25 mouse cellular contexts compared by ENCODE assay signal in genomic region chr6:134660714-134661406, GRCm38 (mm10). TPM values are rescaled to one million over a fixed set of nuclear protein-coding genes. Genes with fewer than 3 reads are reported as not detected.
DNase-seq lines count a peak whose midpoint lies in the region; ATAC-seq and TF ChIP-seq lines count a peak whose summit lies in the region.
"Had no signal": no experiment of that assay in that cellular context is flagged by ENCODE, and none has a peak within 500 bp of the region (broad histone marks: within the 10 kb centered on the region; RNA-seq: fewer than 3 reads in every experiment).

No protein-coding gene starts in this region.

- DNase-seq in liver, adult 2 months (ENCODE audit: extremely low read depth, low read depth, low spot score), result peak; percentile 77
- no peak for DNase-seq in liver, embryonic 11.5 days (ENCODE audit: low spot score)
- DNase-seq in yolk sac, embryonic 10.5 days (ENCODE audit: low spot score), result peak; percentile 50
- DNase-seq in layer of hippocampus, adult 2 months (ENCODE audit: low spot score in 2 of 2), result no peak
- DNase-seq in heart, postnatal 4 days, result no peak
- DNase-seq: adrenal gland, adult 2 months; cerebellum, adult 11 months; cerebellum, postnatal 10 days; gastrocnemius, postnatal 36 days; kidney, adult 8-10 months; kidney, postnatal 36 days; layer of hippocampus, postnatal 36 days; lung, postnatal 10 days; right cerebral cortex, postnatal 14 days; thymus, postnatal 25 days had no signal

- no peaks in the 10 kb centered on the region for H3K9me3 ChIP-seq in liver, embryonic 11.5 days (ENCODE audit: control insufficient read depth, low read length)
- no peaks in the 10 kb centered on the region for H3K9me3 ChIP-seq in intestine, embryonic 16.5 days (ENCODE audit: control insufficient read depth, low read length)
- H3K9me3 ChIP-seq: embryonic facial prominence, embryonic 13.5 days; hindbrain, embryonic 15.5 days; limb, embryonic 15.5 days; megakaryocyte, embryonic 14.5 days had no signal

- 35% methylated on average over 8 of the region's 8 CpGs for WGBS in liver, adult 2 months
- WGBS in liver, embryonic 11.5 days, result 51% methylated on average over 8 of the region's 8 CpGs
- 57% methylated on average over 8 of the region's 8 CpGs for WGBS in intestine, embryonic 16.5 days

- H3K4me2 ChIP-seq in liver, embryonic 11.5 days, result no peak overlapping the region
- no peak overlapping the region for H3K4me2 ChIP-seq in intestine, embryonic 16.5 days (ENCODE audit: low read depth, low read length)
- H3K4me2 ChIP-seq: embryonic facial prominence, embryonic 13.5 days; hindbrain, embryonic 15.5 days; limb, embryonic 15.5 days had no signal

- H3K36me3 ChIP-seq in liver, adult 2 months (ENCODE audit: control insufficient read depth, insufficient read depth, low read length), result no peaks in the 10 kb centered on the region
- no peaks in the 10 kb centered on the region for H3K36me3 ChIP-seq in liver, embryonic 11.5 days (ENCODE audit: control insufficient read depth, insufficient read depth, low read length)
- H3K36me3 ChIP-seq in intestine, embryonic 16.5 days (ENCODE audit: control insufficient read depth, insufficient read depth, low read length), result no peaks in the 10 kb centered on the region
- H3K36me3 ChIP-seq: embryonic facial prominence, embryonic 13.5 days; hindbrain, embryonic 15.5 days; limb, embryonic 15.5 days had no signal

- H3K4me3 ChIP-seq in liver, adult 2 months (ENCODE audit: insufficient read depth, low read depth, low read length), result no peak overlapping the region
- H3K4me3 ChIP-seq in liver, embryonic 11.5 days (ENCODE audit: low read depth, low read length), result no peak overlapping the region
- H3K4me3 ChIP-seq in intestine, embryonic 16.5 days (ENCODE audit: low read length), result no peak overlapping the region
- no peak overlapping the region for H3K4me3 ChIP-seq in layer of hippocampus, adult 2 months
- H3K4me3 ChIP-seq: embryonic facial prominence, embryonic 13.5 days; hindbrain, embryonic 15.5 days; limb, embryonic 15.5 days; megakaryocyte, embryonic 14.5 days had no signal

- peaks cover 11% of the 10 kb centered on the region for H3K4me1 ChIP-seq in liver, adult 2 months (ENCODE audit: control insufficient read depth, insufficient read depth, low read length)
- H3K4me1 ChIP-seq in liver, embryonic 11.5 days (replicated peaks; ENCODE audit: control insufficient read depth, insufficient read depth, low read length), result peaks cover 14% of the 10 kb centered on the region
- 0 out of 2 replicates have a peak, but pooled peaks cover 10% of the 10 kb centered on the region for H3K4me1 ChIP-seq in intestine, embryonic 16.5 days (ENCODE audit: control insufficient read depth, insufficient read depth, low read length)
- H3K4me1 ChIP-seq: hindbrain, embryonic 15.5 days had no signal

- peak overlapping the region; percentile 56; the same call in 1 of the 2 replicates for H3K27ac ChIP-seq in liver, adult 2 months (replicated peaks; ENCODE audit: insufficient read depth, low read depth, low read length)
- no peak overlapping the region for H3K27ac ChIP-seq in liver, embryonic 11.5 days (ENCODE audit: low read depth, low read length)
- peak overlapping the region; percentile 67 for H3K27ac ChIP-seq in intestine, embryonic 16.5 days (ENCODE audit: low read length)
- H3K27ac ChIP-seq in layer of hippocampus, adult 2 months, result no peak overlapping the region
- H3K27ac ChIP-seq: embryonic facial prominence, embryonic 13.5 days; hindbrain, embryonic 15.5 days; limb, embryonic 15.5 days had no signal

- no peaks in the 10 kb centered on the region; the same call in 1 of the 2 replicates for H3K79me2 ChIP-seq in liver, adult 2 months (ENCODE audit: control insufficient read depth, insufficient read depth, low read length)

- no peaks in the 10 kb centered on the region for H3K27me3 ChIP-seq in liver, adult 2 months (ENCODE audit: control insufficient read depth, insufficient read depth, low read length)
- no peaks in the 10 kb centered on the region for H3K27me3 ChIP-seq in liver, embryonic 11.5 days (replicated peaks; ENCODE audit: control insufficient read depth, insufficient read depth, low read length)
- no peaks in the 10 kb centered on the region for H3K27me3 ChIP-seq in intestine, embryonic 16.5 days (replicated peaks; ENCODE audit: control insufficient read depth, insufficient read depth, low read length)
- H3K27me3 ChIP-seq: embryonic facial prominence, embryonic 13.5 days; hindbrain, embryonic 15.5 days; limb, embryonic 15.5 days; megakaryocyte, embryonic 14.5 days had no signal

- H3K9ac ChIP-seq in liver, adult 2 months (ENCODE audit: low read depth, low read length), result no peak overlapping the region
- no peak overlapping the region for H3K9ac ChIP-seq in liver, embryonic 11.5 days (ENCODE audit: low read depth, low read length)
- no peak overlapping the region for H3K9ac ChIP-seq in intestine, embryonic 16.5 days (ENCODE audit: low read depth, low read length)
- H3K9ac ChIP-seq: embryonic facial prominence, embryonic 13.5 days; hindbrain, embryonic 15.5 days; limb, embryonic 15.5 days had no signal

- no peak for TF ChIP-seq CTCF in liver, adult 2 months (IDR thresholded peaks at IDR 0.05; ENCODE audit: low read depth, low read length)
- TF ChIP-seq CTCF in layer of hippocampus, adult 2 months (conservative IDR thresholded peaks at IDR 0.05), result no peak

- no peak for TF ChIP-seq POLR2A in liver, adult 2 months (IDR thresholded peaks at IDR 0.05; ENCODE audit: extremely low read depth, insufficient read depth, low read length)

- no peak for ATAC-seq in liver, embryonic 11.5 days (replicated peaks; ENCODE audit: low FRiP score)
- ATAC-seq in intestine, embryonic 16.5 days, result peak; percentile 81
- ATAC-seq in megakaryocyte progenitor cell, adult 5-6 weeks (replicated peaks; ENCODE audit: poor library complexity), result peak; percentile 76
- ATAC-seq: forebrain, embryonic 16.5 days; midbrain, embryonic 16.5 days had no signal

RNA-seq across cellular contexts. Expression of gene Borcs5, which starts 21.6 kb away (rescaled TPM):
- total RNA-seq in liver, adult 2 months (2014; rRNA removed), result 5.7 and 6.6 TPM in 2 replicates
- polyA plus RNA-seq in liver, adult 2 months (2012; rRNA removed), result 11.5 and 12.4 TPM in 2 replicates
- polyA plus RNA-seq in liver, embryonic 11.5 days (2014; fragmentation: Nextera tagmentation; extraction: Ambion mirVana), result 18.0 and 19.0 TPM in 2 replicates
- polyA plus RNA-seq in intestine, embryonic 16.5 days (2015; fragmentation: Nextera tagmentation; extraction: Ambion mirVana), result 16.3 and 17.6 TPM in 2 replicates
- total RNA-seq in megakaryocyte progenitor cell, adult 5-6 weeks (2015), result 11.5 and 12.8 TPM in 2 replicates
- 8.3 and 8.7 TPM in 2 replicates for total RNA-seq in megakaryocyte progenitor cell, adult 5-6 weeks (2017)
- total RNA-seq in layer of hippocampus, adult 2 months (2021), result 10 to 100 TPM; 36.3 to 40.7 TPM
- 10 to 100 TPM; 10.8 to 11.0 TPM for total RNA-seq in heart, postnatal 4 days (2021)

RNA-seq across cellular contexts. Expression of gene Mansc1, which starts 28.6 kb away (rescaled TPM):
- 1.0 TPM in 2 replicates for total RNA-seq in liver, adult 2 months (2014; rRNA removed)
- polyA plus RNA-seq in liver, adult 2 months (2012; rRNA removed), result 0.70 and 0.83 TPM in 2 replicates
- 1.0 and 1.9 TPM in 2 replicates for polyA plus RNA-seq in liver, embryonic 11.5 days (2014; fragmentation: Nextera tagmentation; extraction: Ambion mirVana)
- 6.2 and 7.6 TPM in 2 replicates for polyA plus RNA-seq in intestine, embryonic 16.5 days (2015; fragmentation: Nextera tagmentation; extraction: Ambion mirVana)
- 7.3 and 8.1 TPM in 2 replicates for total RNA-seq in megakaryocyte progenitor cell, adult 5-6 weeks (2015)
- 2.7 and 3.3 TPM in 2 replicates for total RNA-seq in megakaryocyte progenitor cell, adult 5-6 weeks (2017)
- total RNA-seq in layer of hippocampus, adult 2 months (2021), result 1 to 10 TPM; 9.1 TPM
- 1 to 10 TPM; 8.4 to 9.7 TPM for total RNA-seq in heart, postnatal 4 days (2021)
- total RNA-seq: neutrophil, adult 5-6 weeks had no signal
- polyA plus RNA-seq: C2C12 had no signal

Comparison
In these comparisons a context has a peak if more than half of its experiments do, and no peak if none do; other contexts are left out.
1. DNase-seq: peak in liver, adult 2 months (single experiment) and yolk sac, embryonic 10.5 days (single experiment); none in liver, embryonic 11.5 days (single experiment), layer of hippocampus, adult 2 months (0 of 2) and heart, postnatal 4 days (single experiment).
2. H3K27ac ChIP-seq: peak in liver, adult 2 months (single experiment) and intestine, embryonic 16.5 days (single experiment); none in liver, embryonic 11.5 days (single experiment) and layer of hippocampus, adult 2 months (single experiment).